Mouse (Mus musculus) liver, postnatal 0 days (tissue): ENCODE data around the gene Bend4. TPM values are rescaled to one million over a fixed set of nuclear protein-coding genes. Genes with fewer than 3 reads are reported as not detected.

Experiments
- ATAC-seq: fragments of 200-750 bp; cut with Nextera tagmentation; 2 replicates; pipeline ENCODE4 v1.8.0; 2017; ENCODE audit warnings: mild to moderate bottlenecking, moderate library complexity
- DNase-seq: peaks from one replicate; pipeline ENCODE4 v3.0.0-alpha.2; 2016
- H3K27ac ChIP-seq: fragments of 300-500 bp; sonication (generic); 2 replicates; pipeline ENCODE4 v1.5.1; 2014; ENCODE audit warnings: antibody characterized with exemption, moderate library complexity, mild to moderate bottlenecking, low read depth
- H3K27me3 ChIP-seq: fragments of 300-500 bp; sonication (generic); 2 replicates; pipeline ENCODE4 v1.6.1; 2014; ENCODE audit warnings: low read length, control low read depth, mixed read lengths; ENCODE audit not compliant: insufficient read depth
- H3K36me3 ChIP-seq: fragments of 300-500 bp; sonication (generic); replicated peaks from 2 replicates; pipeline ENCODE4 v1.6.1; 2014; ENCODE audit warnings: mild to moderate bottlenecking, control low read depth, low read length, moderate library complexity, mixed read lengths; ENCODE audit not compliant: insufficient read depth
- H3K4me1 ChIP-seq: fragments of 300-500 bp; sonication (generic); 2 replicates; pipeline ENCODE4 v1.6.1; 2014; ENCODE audit warnings: antibody characterized with exemption, mild to moderate bottlenecking, control low read depth; ENCODE audit not compliant: insufficient read depth
- H3K4me2 ChIP-seq: fragments of 300-500 bp; sonication (generic); 2 replicates; pipeline ENCODE4 v1.6.1; 2014; ENCODE audit warnings: low read depth, mild to moderate bottlenecking, low read length, moderate library complexity, mixed read lengths
- H3K4me3 ChIP-seq: fragments of 300-500 bp; sonication (generic); 2 replicates; pipeline ENCODE4 v1.5.1; 2014; ENCODE audit warnings: low read depth, low read length
- H3K9ac ChIP-seq: fragments of 300-500 bp; sonication (generic); replicated peaks from 2 replicates; pipeline ENCODE4 v1.6.1; 2014; ENCODE audit warnings: mild to moderate bottlenecking, moderate library complexity
- H3K9me3 ChIP-seq: fragments of 300-500 bp; sonication (generic); 2 replicates; pipeline ENCODE4 v1.6.1; 2016; ENCODE audit warnings: mild to moderate bottlenecking, control low read depth, low read length, mixed read lengths
- CTCF ChIP-seq: sonication (generic); IDR thresholded peaks from 2 replicates; pipeline ENCODE4 v1.5.1; 2016; ENCODE audit warnings: antibody characterized with exemption, low read depth
- EP300 ChIP-seq: IDR thresholded peaks from 2 replicates; pipeline ENCODE4 v1.6.1; 2016; ENCODE audit warnings: antibody characterized with exemption, low read depth, mild to moderate bottlenecking
- WGBS: fragments of 180-500 bp; shearing (Covaris S2); extraction: QIAGEN DNeasy Blood & Tissue Kit; methylation state at CpG from one replicate; pipeline ENCODE4 v1.1.7; 2014; ENCODE audit not compliant: insufficient replicate concordance; 5-methylcytosine and 5-hydroxymethylcytosine counted together
- polyA plus RNA-seq: library from polyadenylated mRNA; unstranded; fragments of >200 nt; fragmentation: Nextera tagmentation; extraction: Ambion mirVana; gene quantifications from 2 replicates; pipeline ENCODE4 v1.2.1, GENCODE M21; 2015

The Bend4 gene
- polyA plus RNA-seq, result 0.18 and 0.25 TPM in 2 replicates

DNA sequence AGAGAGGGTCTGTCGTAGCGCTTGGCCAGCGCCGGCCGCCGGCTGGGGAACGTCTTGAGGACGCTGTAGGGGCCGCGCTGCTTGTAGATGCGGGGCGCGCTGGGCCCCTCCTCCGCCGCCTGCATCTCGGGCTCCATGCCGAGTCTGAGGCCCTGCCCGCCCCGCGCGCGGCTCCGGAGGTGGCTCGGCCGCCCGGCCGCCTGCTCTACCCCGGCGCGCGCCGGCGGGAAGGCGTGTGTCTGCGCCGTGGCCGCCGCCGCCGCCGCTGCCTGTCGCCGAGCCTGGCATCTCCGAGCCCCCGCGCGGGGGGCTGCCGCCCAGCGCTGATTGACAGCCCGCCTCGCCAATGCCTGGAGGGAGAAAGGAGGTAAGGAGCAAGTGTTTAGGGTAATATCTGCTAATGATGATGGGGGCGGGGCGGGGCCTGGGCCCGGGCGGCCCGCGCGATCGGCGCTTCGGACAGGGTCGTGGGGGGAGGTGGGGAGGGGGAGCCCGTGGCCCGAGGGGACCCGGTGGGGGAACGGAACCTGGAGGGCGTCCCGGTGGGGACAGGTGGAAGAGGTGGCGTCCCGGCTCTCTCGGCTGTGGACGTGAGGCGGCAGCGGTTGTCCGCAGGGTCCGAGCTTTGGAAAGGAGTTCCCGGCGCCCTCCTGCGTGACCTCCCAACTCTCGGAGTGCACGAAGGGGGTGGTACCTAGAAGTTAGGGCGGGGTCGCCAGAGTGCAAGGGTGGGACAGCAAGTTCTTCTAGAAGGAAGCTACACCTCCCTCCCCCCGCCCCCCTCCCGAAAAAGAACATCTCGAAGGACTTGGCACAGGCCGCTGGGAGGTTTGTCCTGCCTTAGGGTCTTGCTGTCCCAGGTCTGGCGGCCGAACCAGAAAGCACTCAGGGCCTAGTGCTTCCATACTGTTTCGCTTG is at the start of gene Bend4:
Gene Bend4 (minus strand): TSS at position 868 of the 918 bp plus-strand sequence.
- peaks cover 40% of the 10 kb centered on the region for H3K27me3 ChIP-seq
- H3K4me1 ChIP-seq, result no peaks in the 10 kb centered on the region
- peak; percentile 63 for ATAC-seq
- peak; percentile 63 for DNase-seq
- H3K9me3 ChIP-seq, result no peaks in the 10 kb centered on the region
- no peaks in the 10 kb centered on the region for H3K36me3 ChIP-seq
- peak within 1 kb of the TSS; percentile 22; the same call in 1 of the 2 replicates for H3K9ac ChIP-seq
- H3K4me2 ChIP-seq, result peak within 1 kb of the TSS; percentile 91
- no peak within 1 kb of the TSS for H3K27ac ChIP-seq
- peak within 1 kb of the TSS; percentile 60 for H3K4me3 ChIP-seq
- TF ChIP-seq EP300 (no peak), CTCF (no peak)
- WGBS, result 3% methylated on average over 45 of the region's 90 CpGs

DNA sequence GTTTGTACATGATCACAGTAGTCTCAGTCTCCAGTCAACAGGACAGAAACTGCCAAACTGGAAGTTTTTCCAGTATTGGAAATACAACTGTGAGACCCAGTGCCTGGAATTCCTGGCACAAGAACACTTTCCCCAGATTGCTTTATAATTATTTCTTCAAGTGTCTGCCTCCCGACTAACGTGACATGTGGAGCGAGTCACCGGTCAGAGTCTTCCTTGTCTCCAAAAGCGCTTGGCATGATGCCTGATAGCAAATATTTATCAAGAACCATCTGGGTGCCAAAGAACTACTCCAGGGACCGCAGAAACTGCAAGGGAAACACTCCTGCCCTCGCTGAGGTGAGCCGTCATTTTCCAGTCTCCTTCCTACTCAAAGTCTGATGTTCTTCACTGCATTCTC is 45.6 kb upstream of the Bend4 start:
- DNase-seq (no peak), ATAC-seq (no peak)
- H3K27me3 ChIP-seq, result no peaks in the 10 kb centered on the region
- WGBS, result 67% methylated on average over 8 of the region's 8 CpGs
- no peak for TF ChIP-seq EP300
- TF ChIP-seq CTCF, result no peak
- H3K9me3 ChIP-seq, result no peaks in the 10 kb centered on the region
- no peak overlapping the region for H3K4me2 ChIP-seq
- no peaks in the 10 kb centered on the region for H3K4me1 ChIP-seq
- no peak overlapping the region for H3K9ac ChIP-seq
- no peaks in the 10 kb centered on the region for H3K36me3 ChIP-seq
- H3K4me3 ChIP-seq, result no peak overlapping the region
- no peak overlapping the region for H3K27ac ChIP-seq

DNA sequence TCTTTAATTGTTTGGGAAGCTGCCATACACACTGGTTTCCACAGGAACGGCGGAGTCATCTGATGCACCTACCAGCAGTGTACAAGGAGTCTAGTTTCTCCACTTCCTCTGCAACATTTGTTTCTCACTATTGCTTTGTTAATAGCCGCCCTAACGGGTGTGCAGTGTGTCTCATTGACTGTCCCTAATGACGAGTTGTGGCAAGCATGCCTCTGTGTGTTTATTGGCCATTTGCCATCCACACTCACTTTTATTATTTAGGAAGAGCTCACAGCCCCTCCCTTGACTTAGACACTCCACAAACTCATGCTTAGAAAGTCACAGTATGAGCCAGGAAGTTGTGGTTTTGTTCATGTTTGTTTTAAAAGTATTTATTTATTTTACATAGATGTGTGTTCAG is 45.0 kb upstream of the Bend4 start:
- no peak overlapping the region for H3K4me3 ChIP-seq
- H3K27me3 ChIP-seq, result no peaks in the 10 kb centered on the region
- H3K36me3 ChIP-seq, result no peaks in the 10 kb centered on the region
- H3K9me3 ChIP-seq, result no peaks in the 10 kb centered on the region
- no peak overlapping the region for H3K4me2 ChIP-seq
- ATAC-seq (no peak), DNase-seq (no peak)
- no peaks in the 10 kb centered on the region for H3K4me1 ChIP-seq
- no peak overlapping the region for H3K9ac ChIP-seq
- TF ChIP-seq CTCF, result no peak
- no peak for TF ChIP-seq EP300
- 54% methylated on average over 5 of the region's 5 CpGs for WGBS
- no peak overlapping the region for H3K27ac ChIP-seq

GRCm38 (mm10) chr5:67466866-67467530 is 38.9 kb upstream of the Bend4 start:
- Histone ChIP-seq H3K4me1 (no peaks in the 10 kb centered on the region), H3K27ac (no peak overlapping the region), H3K27me3 (no peaks in the 10 kb centered on the region), H3K36me3 (no peaks in the 10 kb centered on the region), H3K9ac (no peak overlapping the region), H3K9me3 (no peaks in the 10 kb centered on the region), H3K4me2 (no peak overlapping the region), H3K4me3 (no peak overlapping the region)
- WGBS, result 75% methylated on average over 15 of the region's 15 CpGs
- ATAC-seq (no peak), DNase-seq (no peak)
- TF ChIP-seq CTCF, result no peak
- TF ChIP-seq EP300, result no peak

GRCm38 (mm10) chr5:67464899-67465298 is 36.8 kb upstream of the Bend4 start:
- ATAC-seq (no peak), DNase-seq (no peak)
- Histone ChIP-seq H3K27me3 (no peaks in the 10 kb centered on the region), H3K4me3 (no peak overlapping the region), H3K36me3 (no peaks in the 10 kb centered on the region), H3K4me2 (no peak overlapping the region), H3K9me3 (no peaks in the 10 kb centered on the region), H3K9ac (no peak overlapping the region), H3K27ac (no peak overlapping the region), H3K4me1 (no peaks in the 10 kb centered on the region)
- 53% methylated on average over 3 of the region's 3 CpGs for WGBS
- no peak for TF ChIP-seq EP300
- no peak for TF ChIP-seq CTCF

DNA sequence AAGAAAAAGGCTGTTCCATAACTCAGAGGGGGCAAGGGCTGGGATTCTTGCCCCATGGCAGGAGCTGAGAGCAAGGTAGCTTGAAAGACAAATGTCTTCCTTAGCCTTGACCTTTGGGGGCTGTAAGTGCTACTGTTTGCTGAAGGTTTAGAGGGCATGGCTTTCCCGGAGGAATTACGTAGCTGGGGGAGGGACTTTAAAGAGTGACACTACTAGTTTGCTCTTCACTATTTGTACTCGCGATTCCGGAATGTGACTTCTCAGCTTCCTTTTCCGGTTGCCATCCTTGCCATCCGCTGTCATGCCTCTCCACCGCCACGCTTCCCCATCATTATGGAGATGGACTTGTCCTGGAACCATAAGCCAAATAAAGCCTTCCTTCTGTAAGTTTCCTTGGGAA is 35.5 kb upstream of the Bend4 start:
- no peak overlapping the region for H3K27ac ChIP-seq
- 84% methylated on average over 9 of the region's 9 CpGs for WGBS

More for the DNA sequence above, 35.5 kb upstream of the Bend4 start:
- no peaks in the 10 kb centered on the region for H3K36me3 ChIP-seq
- no peaks in the 10 kb centered on the region for H3K27me3 ChIP-seq
- DNase-seq (no peak), ATAC-seq (no peak)
- TF ChIP-seq EP300 (no peak), CTCF (no peak)
- no peak overlapping the region for H3K9ac ChIP-seq
- no peak overlapping the region for H3K4me3 ChIP-seq
- no peaks in the 10 kb centered on the region for H3K4me1 ChIP-seq
- H3K9me3 ChIP-seq, result no peaks in the 10 kb centered on the region
- H3K4me2 ChIP-seq, result no peak overlapping the region
